Mouse (Mus musculus) lung, adult 2 months (tissue): Measurements from ENCODE around the gene Ncaph2. TPM values are rescaled to one million over a fixed set of nuclear protein-coding genes. Genes with fewer than 3 reads are reported as not detected.
A peak's percentile ranks its signal among the peaks of the same experiment; 100 is the strongest.

Experiments used
- DNase-seq: peaks from one replicate; pipeline ENCODE4 v3.0.0; 2022
- H3K4me1 ChIP-seq: fragments of 200-500 bp; 2 replicates; pipeline ENCODE4 v1.6.1; 2011; ENCODE audit warnings: low read length; ENCODE audit not compliant: control insufficient read depth, insufficient read depth
- H3K4me3 ChIP-seq: fragments of 200-500 bp; replicated peaks from 2 replicates; pipeline ENCODE3; 2011; ENCODE audit warnings: low read depth, mild to moderate bottlenecking, control low read depth, low read length; ENCODE audit errors: extremely low read depth
- CTCF ChIP-seq: fragments of 200-500 bp; IDR thresholded peaks from 2 replicates; pipeline ENCODE4 v1.5.1; 2011; ENCODE audit warnings: mild to moderate bottlenecking, low read length, control low read depth; ENCODE audit not compliant: insufficient read depth
- POLR2A ChIP-seq: fragments of 200-500 bp; IDR thresholded peaks from 2 replicates; pipeline ENCODE4 v1.6.1; 2011; ENCODE audit warnings: low read depth, mild to moderate bottlenecking, control low read depth, low read length, borderline replicate concordance; ENCODE audit errors: extremely low read depth
- WGBS: fragments of 180-500 bp; shearing (Covaris S2); methylation state at CpG from one replicate; pipeline ENCODE4 v1.1.7; 2018; 5-methylcytosine and 5-hydroxymethylcytosine counted together
- polyA plus RNA-seq: library from polyadenylated mRNA; depleted of rRNA; stranded (reverse); fragments of >200 nt; gene quantifications from 2 replicates; pipeline ENCODE4 v1.2.3, GENCODE M21; 2012

Gene Ncaph2
- polyA plus RNA-seq, 1 experiment, result 117 TPM

DNA sequence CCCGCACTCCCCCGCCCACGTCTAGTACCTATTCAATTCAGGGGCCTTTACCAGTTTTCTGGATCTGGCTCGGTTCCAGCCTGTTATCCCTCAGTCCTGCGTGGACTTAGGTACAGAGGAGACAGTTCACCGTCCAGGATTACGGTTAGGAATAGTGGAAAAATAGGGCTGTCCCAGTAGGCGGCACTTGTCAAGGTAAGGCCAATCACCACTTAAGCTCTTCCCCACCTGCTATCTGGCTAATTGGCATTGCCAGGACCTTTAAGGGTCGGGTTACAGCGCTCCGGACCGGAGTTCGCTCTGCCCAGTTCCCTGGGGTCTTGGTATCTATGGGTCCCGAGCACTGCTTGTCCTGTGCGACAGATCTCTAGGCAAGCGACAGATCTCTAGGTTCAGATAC is 21.4 kb downstream of the Ncaph2 start, which contains the start of gene Tymp:
Tymp (minus strand) TSS at position 83 of the 400 bp plus-strand sequence.
- Histone ChIP-seq H3K4me1 (peaks cover 7% of the 10 kb centered on the region), H3K4me3 (no peak within 1 kb of the TSS)
- TF ChIP-seq POLR2A, result no peak
- 48% methylated on average over 16 of the region's 16 CpGs for WGBS
- DNase-seq, result no peak

DNA sequence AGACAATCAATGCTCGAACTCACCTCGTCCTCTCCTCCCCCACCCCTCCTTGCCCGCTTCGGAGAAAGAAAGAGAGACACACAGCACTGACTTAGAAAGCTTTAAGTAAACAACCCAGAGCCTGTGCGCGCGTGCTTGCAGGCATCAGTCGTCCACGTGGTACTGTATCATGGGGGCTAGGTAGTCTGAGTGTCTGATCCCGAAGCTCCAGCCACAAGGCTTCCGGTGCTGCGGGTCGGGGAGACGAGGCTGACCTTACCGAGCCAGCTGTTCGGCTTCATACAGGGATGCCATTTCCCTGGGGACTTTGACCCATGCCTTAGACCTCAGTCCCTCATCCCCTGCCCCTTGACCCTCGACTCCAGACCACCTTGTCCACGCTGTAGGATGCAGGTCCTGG is 21.8 kb downstream of the Ncaph2 start:
- Histone ChIP-seq H3K4me1 (peaks cover 7% of the 10 kb centered on the region), H3K4me3 (no peak overlapping the region)
- TF ChIP-seq POLR2A (no peak), CTCF (no peak)
- DNase-seq, result no peak
- WGBS, result 16% methylated on average over 18 of the region's 18 CpGs

DNA sequence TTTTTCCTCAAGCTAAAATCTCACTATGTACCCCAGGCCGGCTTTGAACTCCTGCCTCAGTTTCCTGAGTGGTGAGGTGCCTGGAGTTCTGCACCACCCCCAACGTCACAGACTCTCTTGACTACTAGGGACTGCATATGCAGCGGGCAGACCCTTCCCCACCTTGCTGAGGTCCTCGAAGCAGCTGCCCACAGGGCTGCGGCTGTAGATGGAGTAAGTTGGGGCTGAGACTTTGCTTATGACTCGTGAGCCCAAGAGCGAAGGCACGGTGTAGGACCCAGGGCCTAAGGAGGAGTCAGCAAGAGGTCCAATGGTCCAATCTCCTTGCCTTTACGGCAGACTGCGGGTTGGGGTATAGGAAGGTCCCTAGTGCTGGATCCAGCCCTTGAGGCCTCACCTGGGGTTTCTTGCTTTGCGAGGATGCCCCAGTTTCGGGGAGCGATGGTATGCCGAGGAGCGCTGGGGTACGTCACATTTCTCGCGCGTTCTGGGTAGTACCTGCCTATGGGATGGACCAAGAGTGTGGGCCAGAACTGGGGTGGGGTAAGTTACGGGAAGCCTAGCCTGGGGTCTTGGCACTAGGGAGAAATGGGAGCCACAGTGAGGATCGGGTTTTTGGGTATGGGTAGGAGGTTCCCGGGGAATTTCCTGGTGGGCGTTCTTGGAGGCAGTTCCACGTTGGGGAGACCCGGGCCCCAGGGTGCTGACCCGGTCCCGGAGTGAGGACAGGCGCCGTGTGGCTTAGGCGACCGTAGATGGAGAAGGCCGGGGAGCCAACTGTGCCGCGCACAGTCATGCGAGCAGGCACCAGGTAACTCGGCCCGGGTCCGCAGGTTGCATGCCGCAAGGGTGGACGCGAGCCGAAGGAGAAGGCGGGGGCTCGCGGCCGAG is 22.7 kb downstream of the Ncaph2 start:
- 20% methylated on average over 46 of the region's 46 CpGs for WGBS
- TF ChIP-seq CTCF (no peak), POLR2A (peak; percentile 11; the same call in 1 of the 2 replicates)
- H3K4me3 ChIP-seq, result peak overlapping the region; percentile 45
- H3K4me1 ChIP-seq, result peaks cover 2% of the 10 kb centered on the region; the same call in 1 of the 2 replicates
- DNase-seq, result no peak

GRCm38 (mm10) chr15:89378831-89379401 is 23.4 kb downstream of the Ncaph2 start, which contains the start of gene Odf3b:
Gene Odf3b, minus strand, starts transcription at chr15:89379282.
- Histone ChIP-seq H3K4me3 (peak within 1 kb of the TSS; percentile 45), H3K4me1 (peaks cover 2% of the 10 kb centered on the region; the same call in 1 of the 2 replicates)
- 2% methylated on average over 33 of the region's 33 CpGs for WGBS
- TF ChIP-seq POLR2A (no peak; the same call in 1 of the 2 replicates), CTCF (no peak)
- DNase-seq, result peak; percentile 44

- no peak for TF ChIP-seq CTCF
- TF ChIP-seq POLR2A, result no peak
- DNase-seq, result no peak
- no peak overlapping the region for H3K4me3 ChIP-seq
- no peaks in the 10 kb centered on the region for H3K4me1 ChIP-seq
- 19% methylated on average over 10 of the region's 10 CpGs for WGBS
These were observed 23.9 kb downstream of the Ncaph2 start for GRCm38 (mm10) chr15:89379429-89379828.

GRCm38 (mm10) chr15:89384617-89385016 is 29.1 kb downstream of the Ncaph2 start, which contains the start of gene Klhdc7b:
Gene Klhdc7b, plus strand, starts transcription at chr15:89384917.
- no peak for TF ChIP-seq POLR2A
- no peak for TF ChIP-seq CTCF
- H3K4me3 ChIP-seq, result no peak within 1 kb of the TSS
- H3K4me1 ChIP-seq, result no peaks in the 10 kb centered on the region
- DNase-seq, result no peak
- WGBS, result 84% methylated on average over 7 of the region's 7 CpGs

DNA sequence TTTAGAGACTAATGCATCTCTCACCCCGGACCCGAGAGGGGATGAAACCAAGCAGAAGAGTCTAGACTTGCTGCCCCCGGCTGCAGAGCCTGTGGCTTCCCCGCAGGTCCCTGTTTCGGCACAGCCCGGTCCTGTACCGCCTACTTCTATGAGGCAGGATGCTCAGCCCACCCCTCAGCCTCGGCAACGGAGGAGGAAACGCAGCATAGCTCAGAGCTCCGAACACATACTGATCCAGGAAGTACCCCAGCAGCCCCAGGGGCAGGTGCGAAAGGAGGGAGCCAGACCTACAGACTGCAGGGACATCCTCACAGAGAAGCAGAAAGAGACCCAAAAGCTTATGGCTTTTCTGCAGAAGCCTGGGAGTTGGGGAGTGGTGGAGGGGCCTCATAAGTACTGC is 31.6 kb downstream of the Ncaph2 start:
- TF ChIP-seq CTCF (no peak), POLR2A (no peak)
- no peak for DNase-seq
- WGBS, result 33% methylated on average over 12 of the region's 12 CpGs

GRCm38 (mm10) chr15:89390081-89390480 is 34.6 kb downstream of the Ncaph2 start:
- no peak for DNase-seq
- Histone ChIP-seq H3K4me1 (no peaks in the 10 kb centered on the region), H3K4me3 (no peak overlapping the region)
- 88% methylated on average over 10 of the region's 10 CpGs for WGBS
- TF ChIP-seq POLR2A (no peak), CTCF (no peak)

More for the DNA sequence above, 31.6 kb downstream of the Ncaph2 start:
- no peaks in the 10 kb centered on the region for H3K4me1 ChIP-seq
- no peak overlapping the region for H3K4me3 ChIP-seq

DNA sequence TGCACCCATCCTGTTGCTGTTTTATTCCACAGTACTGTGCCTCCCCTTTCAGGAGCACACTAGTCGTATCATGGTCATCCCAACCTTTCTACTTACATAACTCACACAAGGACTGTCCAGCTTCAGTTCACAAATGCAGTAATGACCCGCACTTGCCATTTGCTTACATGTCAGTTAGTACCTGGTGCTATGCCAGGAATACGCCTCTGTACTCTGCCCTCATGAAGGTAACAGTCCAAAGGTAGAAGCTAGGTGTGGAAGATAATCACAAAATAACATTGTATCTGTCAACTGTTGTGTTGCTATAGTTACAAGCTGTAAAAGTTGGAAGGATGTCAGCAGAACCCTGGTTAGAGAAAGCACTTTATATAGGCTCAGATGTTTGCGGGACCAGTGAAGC is 41.4 kb downstream of the Ncaph2 start:
- WGBS, result 85% methylated on average over 4 of the region's 4 CpGs
- no peak for DNase-seq

More for the DNA sequence above, 41.4 kb downstream of the Ncaph2 start:
- Histone ChIP-seq H3K4me1 (no peaks in the 10 kb centered on the region), H3K4me3 (no peak overlapping the region)
- TF ChIP-seq CTCF, result no peak
- TF ChIP-seq POLR2A, result no peak
